Mouse (Mus musculus): ENCODE measurements around the gene Mark3.

DNA sequence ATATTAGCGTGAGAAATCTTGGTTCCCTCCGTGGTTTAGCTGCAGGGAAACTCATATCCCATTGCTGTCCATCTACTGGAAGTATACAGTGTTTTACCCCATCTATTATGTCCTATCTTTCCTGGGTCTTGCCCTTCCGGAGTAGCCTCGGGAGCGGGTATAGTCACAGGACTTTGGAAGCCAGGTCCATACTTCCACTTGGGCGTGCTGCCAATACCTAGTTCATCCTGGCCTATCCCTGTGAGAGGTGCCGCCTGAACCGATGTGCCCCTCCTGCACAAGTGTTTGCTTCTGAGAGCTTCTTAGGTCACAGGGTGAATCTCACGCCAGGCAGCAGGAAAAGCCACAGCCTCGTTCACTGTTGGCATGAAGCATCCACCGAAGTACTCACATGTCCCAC lies 115.1 kb downstream of the Mark3 start:
- TF ChIP-seq CTCF (IDR thresholded peaks at IDR 0.05 in 2 of 3, conservative IDR thresholded peaks at IDR 0.05 in 1 of 3; ENCODE audit: control insufficient read depth in 1 of 3, insufficient read depth in 1 of 3, low read depth in 2 of 3, low read length in 3 of 3, poor library complexity in 1 of 3, severe bottlenecking in 1 of 3) (no peak), USF1 (IDR thresholded peaks at IDR 0.05; ENCODE audit: low read depth, low read length) (no peak), MXI1 (IDR thresholded peaks at IDR 0.05; ENCODE audit: low read depth, low read length) (no peak), MEF2A (IDR thresholded peaks at IDR 0.05; ENCODE audit: extremely low read depth, insufficient replicate concordance, low read depth, low read length, poor library complexity, severe bottlenecking) (no peak), ZMIZ1 (IDR thresholded peaks at IDR 0.05; ENCODE audit: low read depth, low read length) (no peak), POLR2A (IDR thresholded peaks at IDR 0.05; ENCODE audit: control insufficient read depth in 1 of 2, insufficient read depth in 1 of 2, low read depth in 1 of 2, low read length in 2 of 2, poor library complexity in 1 of 2) (no peak), GABPA (IDR thresholded peaks at IDR 0.05; ENCODE audit: low read depth, low read length) (no peak), SIN3A (IDR thresholded peaks at IDR 0.05; ENCODE audit: low read length) (no peak), E2F4 (IDR thresholded peaks at IDR 0.05; ENCODE audit: borderline replicate concordance, low read depth, low read length) (no peak), EP300 (IDR thresholded peaks at IDR 0.05; ENCODE audit: low read depth in 1 of 2, low read length in 2 of 2) (no peak), MYB (IDR thresholded peaks at IDR 0.05; ENCODE audit: low read depth, low read length) (no peak), TAL1 (IDR thresholded peaks at IDR 0.05; ENCODE audit: low read length) (no peak), ZC3H11A (IDR thresholded peaks at IDR 0.05; ENCODE audit: low read depth, low read length) (no peak), RAD21 (IDR thresholded peaks at IDR 0.05; ENCODE audit: low read depth, low read length) (no peak)
